Mouse (Mus musculus): ENCODE data around the gene 5730522E02Rik. TPM values are rescaled to one million over a fixed set of nuclear protein-coding genes. Genes with fewer than 3 reads are reported as not detected.

5730522E02Rik gene
- total and polyA plus RNA-seq, 3 experiments, result not detected

GRCm38 (mm10) chr11:25747098-25747862 is 463.3 kb downstream of the 5730522E02Rik start:
- Histone ChIP-seq H3K27ac (ENCODE audit: control insufficient read depth, low read depth, low read length) (no peak overlapping the region), H3K9me3 (replicated peaks; ENCODE audit: insufficient read depth, low read length) (no peaks in the 10 kb centered on the region), H3K4me1 (ENCODE audit: control insufficient read depth in 1 of 2, insufficient read depth in 2 of 2, low read length in 2 of 2) (no peaks in the 10 kb centered on the region), H3K27me3 (ENCODE audit: control insufficient read depth in 1 of 2, insufficient read depth in 2 of 2, low read length in 2 of 2) (no peaks in the 10 kb centered on the region), H3K4me3 (ENCODE audit: control insufficient read depth in 1 of 2, insufficient read depth in 1 of 2, low read depth in 2 of 2, low read length in 2 of 2) (no peak overlapping the region), H3K36me3 (ENCODE audit: control insufficient read depth in 1 of 2, insufficient read depth in 2 of 2, low read length in 2 of 2) (no peaks in the 10 kb centered on the region), H3K9ac (ENCODE audit: control insufficient read depth, low read depth, low read length, poor library complexity, severe bottlenecking) (no peak overlapping the region), H3K79me2 (ENCODE audit: control insufficient read depth, insufficient read depth, low read length, poor library complexity) (no peaks in the 10 kb centered on the region)
- TF ChIP-seq TAL1 (IDR thresholded peaks at IDR 0.05; ENCODE audit: low read length) (no peak), ZKSCAN1 (IDR thresholded peaks at IDR 0.05; ENCODE audit: low read depth, low read length) (no peak), JUND (IDR thresholded peaks at IDR 0.05; ENCODE audit: low read depth, low read length) (no peak), POLR2AphosphoS5 (IDR thresholded peaks at IDR 0.05; ENCODE audit: borderline replicate concordance, low read depth, low read length) (no peak), TCF12 (IDR thresholded peaks at IDR 0.05; ENCODE audit: low read depth, low read length) (no peak), ZC3H11A (IDR thresholded peaks at IDR 0.05; ENCODE audit: low read depth, low read length) (no peak), MYC (IDR thresholded peaks at IDR 0.05; ENCODE audit: low read depth, low read length) (no peak), ZNF384 (IDR thresholded peaks at IDR 0.05; ENCODE audit: low read depth, low read length) (no peak), NELFE (IDR thresholded peaks at IDR 0.05; ENCODE audit: low read depth, low read length) (no peak)
- no peak for DNase-seq (ENCODE audit: low read depth, low spot score)

DNA sequence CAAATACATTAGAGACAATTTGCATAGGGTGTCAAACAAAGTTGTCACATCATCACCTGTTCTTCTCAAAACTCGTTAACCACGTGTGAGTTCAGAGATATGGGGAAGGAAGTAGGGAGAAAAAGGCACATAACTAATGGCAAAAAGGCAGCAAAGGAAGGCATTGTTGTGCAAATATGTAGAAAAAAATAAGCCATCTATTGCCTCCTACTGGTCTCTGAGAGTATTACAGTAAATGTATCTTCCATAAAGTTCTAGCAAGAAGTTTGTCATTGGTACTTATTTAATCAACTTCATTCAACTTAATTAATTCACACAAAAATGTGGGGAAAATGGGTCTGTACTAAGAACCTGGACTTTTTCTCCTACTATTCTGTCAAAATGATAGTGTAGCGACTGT is 466.9 kb downstream of the 5730522E02Rik start:
- H3K9me3 ChIP-seq (replicated peaks; ENCODE audit: insufficient read depth, low read length), result no peaks in the 10 kb centered on the region
- DNase-seq (ENCODE audit: low read depth, low spot score), result peak; percentile 8
- H3K27me3 ChIP-seq (ENCODE audit: control insufficient read depth in 1 of 2, insufficient read depth in 2 of 2, low read length in 2 of 2), result no peaks in the 10 kb centered on the region
- no peaks in the 10 kb centered on the region for H3K4me1 ChIP-seq (ENCODE audit: control insufficient read depth in 1 of 2, insufficient read depth in 2 of 2, low read length in 2 of 2)
- H3K36me3 ChIP-seq (ENCODE audit: control insufficient read depth in 1 of 2, insufficient read depth in 2 of 2, low read length in 2 of 2), result no peaks in the 10 kb centered on the region
- no peak overlapping the region for H3K9ac ChIP-seq (ENCODE audit: control insufficient read depth, low read depth, low read length, poor library complexity, severe bottlenecking)
- TF ChIP-seq SMC3 (IDR thresholded peaks at IDR 0.05; ENCODE audit: low read depth, low read length) (peak; percentile 25; the same call in 1 of the 2 replicates), RAD21 (IDR thresholded peaks at IDR 0.05; ENCODE audit: low read depth, low read length) (peak; percentile 37), RCOR1 (IDR thresholded peaks at IDR 0.05; ENCODE audit: low read depth, low read length) (no peak), CTCF (IDR thresholded peaks at IDR 0.05 in 2 of 3, conservative IDR thresholded peaks at IDR 0.05 in 1 of 3; ENCODE audit: control insufficient read depth in 1 of 3, insufficient read depth in 1 of 3, low read depth in 2 of 3, low read length in 3 of 3, poor library complexity in 1 of 3, severe bottlenecking in 1 of 3) (peak in 2 of 3 experiments; percentile 26 to 36; a peak in 3 of 6 replicates)
- no peaks in the 10 kb centered on the region for H3K79me2 ChIP-seq (ENCODE audit: control insufficient read depth, insufficient read depth, low read length, poor library complexity)
- H3K4me3 ChIP-seq (ENCODE audit: control insufficient read depth in 1 of 2, insufficient read depth in 1 of 2, low read depth in 2 of 2, low read length in 2 of 2), result no peak overlapping the region
- H3K27ac ChIP-seq (ENCODE audit: control insufficient read depth, low read depth, low read length), result no peak overlapping the region

DNA sequence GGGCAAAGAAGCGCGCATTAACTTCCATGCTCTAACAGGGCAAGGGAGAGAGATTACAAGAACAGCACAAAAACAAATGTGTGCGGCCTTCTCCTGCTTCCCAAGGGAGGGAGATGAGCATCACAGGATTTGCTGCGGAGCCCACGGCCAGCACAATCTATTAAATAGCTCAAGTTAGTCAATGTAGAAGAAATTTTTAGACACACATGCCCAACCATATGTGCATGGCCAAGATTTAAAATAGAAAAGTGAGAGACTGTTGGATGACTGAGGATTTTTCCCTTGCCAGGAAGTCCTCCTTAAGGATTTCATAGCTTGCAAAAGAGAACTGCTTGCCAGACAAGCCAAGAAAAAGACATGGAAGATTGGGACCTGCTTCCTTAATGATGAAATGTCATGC is 473.3 kb downstream of the 5730522E02Rik start:
- TF ChIP-seq MYB (IDR thresholded peaks at IDR 0.05; ENCODE audit: low read depth, low read length), result no peak
- no peak for TF ChIP-seq ZMIZ1 (IDR thresholded peaks at IDR 0.05; ENCODE audit: low read depth, low read length)
- no peak for TF ChIP-seq ZKSCAN1 (IDR thresholded peaks at IDR 0.05; ENCODE audit: low read depth, low read length)
- no peak for TF ChIP-seq USF2 (IDR thresholded peaks at IDR 0.05; ENCODE audit: borderline replicate concordance in 1 of 2, insufficient read depth in 1 of 2, low read depth in 1 of 2, low read length in 2 of 2)
- H3K27ac ChIP-seq (ENCODE audit: control insufficient read depth, low read depth, low read length), result no peak overlapping the region
- H3K4me3 ChIP-seq (ENCODE audit: control insufficient read depth in 1 of 2, insufficient read depth in 1 of 2, low read depth in 2 of 2, low read length in 2 of 2), result no peak overlapping the region
- no peaks in the 10 kb centered on the region for H3K36me3 ChIP-seq (ENCODE audit: control insufficient read depth in 1 of 2, insufficient read depth in 2 of 2, low read length in 2 of 2)
- no peaks in the 10 kb centered on the region for H3K27me3 ChIP-seq (ENCODE audit: control insufficient read depth in 1 of 2, insufficient read depth in 2 of 2, low read length in 2 of 2)
- no peaks in the 10 kb centered on the region for H3K4me1 ChIP-seq (ENCODE audit: control insufficient read depth in 1 of 2, insufficient read depth in 2 of 2, low read length in 2 of 2)
- no peak for DNase-seq (ENCODE audit: low read depth, low spot score)
- H3K79me2 ChIP-seq (ENCODE audit: control insufficient read depth, insufficient read depth, low read length, poor library complexity), result no peaks in the 10 kb centered on the region
- H3K9me3 ChIP-seq (replicated peaks; ENCODE audit: insufficient read depth, low read length), result no peaks in the 10 kb centered on the region
- no peak overlapping the region for H3K9ac ChIP-seq (ENCODE audit: control insufficient read depth, low read depth, low read length, poor library complexity, severe bottlenecking)

Data from MEL (cell line).